Comparison of ENCODE assay signal across 28 mouse cellular contexts in the genomic region with DNA sequence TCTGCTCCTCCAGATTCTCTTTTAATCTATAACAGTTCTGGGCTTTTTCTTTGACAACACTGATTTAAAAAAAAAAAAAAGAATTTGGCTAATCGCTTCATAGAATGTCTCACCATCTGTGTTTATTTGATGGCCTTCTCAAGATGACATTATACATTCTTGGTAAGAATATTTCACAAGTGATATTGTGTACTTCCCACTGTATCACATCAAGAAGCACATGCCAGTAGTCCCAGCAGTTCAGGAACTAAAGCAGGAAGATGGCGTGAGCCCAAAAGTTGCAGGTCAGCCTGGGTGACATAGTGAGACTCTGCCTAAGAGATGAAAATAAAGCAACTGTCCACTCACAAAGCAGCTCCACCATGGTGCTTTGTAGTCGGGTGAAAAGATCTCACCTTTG. TPM values are rescaled to one million over a fixed set of nuclear protein-coding genes. Genes with fewer than 3 reads are reported as not detected.
DNase-seq lines count a peak whose midpoint lies in the region; ATAC-seq and TF ChIP-seq lines count a peak whose summit lies in the region.
"Had no signal": no experiment of that assay in that cellular context is flagged by ENCODE, and none has a peak within 500 bp of the region (broad histone marks: within the 10 kb centered on the region; RNA-seq: fewer than 3 reads in every experiment).

No protein-coding gene starts in this region.

- no peaks in the 10 kb centered on the region for H3K4me1 ChIP-seq in forebrain, postnatal 0 days (ENCODE audit: insufficient read depth)
- H3K4me1 ChIP-seq in forebrain, embryonic 15.5 days: no peaks in the 10 kb centered on the region
- peaks cover 5% of the 10 kb centered on the region; the same call in 1 of the 2 replicates for H3K4me1 ChIP-seq in lung, embryonic 16.5 days (replicated peaks; ENCODE audit: control insufficient read depth, insufficient read depth, low read length)
- H3K4me1 ChIP-seq in thymus, adult 2 months (replicated peaks; ENCODE audit: control insufficient read depth, insufficient read depth, low read length): no peaks in the 10 kb centered on the region
- H3K4me1 ChIP-seq: embryonic facial prominence, embryonic 12.5 days; heart, embryonic 13.5 days; intestine, embryonic 15.5 days; limb, embryonic 10.5 days; limb, embryonic 15.5 days; liver, embryonic 15.5 days; midbrain, embryonic 10.5 days; midbrain, embryonic 15.5 days; neural tube, embryonic 15.5 days had no signal

- no peak overlapping the region for H3K4me2 ChIP-seq in forebrain, postnatal 0 days (ENCODE audit: low read depth)
- H3K4me2 ChIP-seq in forebrain, embryonic 15.5 days (replicated peaks): no peak overlapping the region
- H3K4me2 ChIP-seq in lung, embryonic 16.5 days (ENCODE audit: low read depth, low read length): no peak overlapping the region
- H3K4me2 ChIP-seq: embryonic facial prominence, embryonic 12.5 days; heart, embryonic 13.5 days; intestine, embryonic 15.5 days; limb, embryonic 15.5 days; liver, embryonic 15.5 days; midbrain, embryonic 15.5 days; neural tube, embryonic 15.5 days had no signal

- WGBS in forebrain, postnatal 0 days: 76% methylated on average over 3 of the region's 3 CpGs
- 76% methylated on average over 3 of the region's 3 CpGs for WGBS in forebrain, embryonic 15.5 days
- WGBS in lung, embryonic 16.5 days: 48% methylated on average over 3 of the region's 3 CpGs
- WGBS in thymus, adult 2 months: 88% methylated on average over 3 of the region's 3 CpGs

- no peak overlapping the region for H3K4me3 ChIP-seq in forebrain, postnatal 0 days (ENCODE audit: low read depth, low read length)
- no peak overlapping the region for H3K4me3 ChIP-seq in forebrain, embryonic 15.5 days
- H3K4me3 ChIP-seq in lung, embryonic 16.5 days (ENCODE audit: low read length): no peak overlapping the region
- H3K4me3 ChIP-seq in layer of hippocampus, adult 2 months: no peak overlapping the region
- no peak overlapping the region for H3K4me3 ChIP-seq in thymus, adult 2 months (ENCODE audit: control insufficient read depth, insufficient read depth, low read length)
- H3K4me3 ChIP-seq: embryonic facial prominence, embryonic 12.5 days; heart, embryonic 13.5 days; intestine, embryonic 15.5 days; limb, embryonic 10.5 days; limb, embryonic 15.5 days; liver, embryonic 15.5 days; midbrain, embryonic 10.5 days; midbrain, embryonic 15.5 days; neural tube, embryonic 15.5 days had no signal

- no peaks in the 10 kb centered on the region for H3K9me3 ChIP-seq in forebrain, postnatal 0 days (ENCODE audit: low read length)
- H3K9me3 ChIP-seq in forebrain, embryonic 15.5 days: no peaks in the 10 kb centered on the region
- H3K9me3 ChIP-seq in lung, embryonic 16.5 days (ENCODE audit: control insufficient read depth, low read length): no peaks in the 10 kb centered on the region
- H3K9me3 ChIP-seq: embryonic facial prominence, embryonic 12.5 days; heart, embryonic 13.5 days; intestine, embryonic 15.5 days; limb, embryonic 10.5 days; limb, embryonic 15.5 days; liver, embryonic 15.5 days; midbrain, embryonic 10.5 days; midbrain, embryonic 15.5 days; neural tube, embryonic 15.5 days had no signal

- H3K36me3 ChIP-seq in forebrain, postnatal 0 days (ENCODE audit: insufficient read depth): no peaks in the 10 kb centered on the region
- no peaks in the 10 kb centered on the region for H3K36me3 ChIP-seq in forebrain, embryonic 15.5 days
- no peaks in the 10 kb centered on the region for H3K36me3 ChIP-seq in lung, embryonic 16.5 days (ENCODE audit: control insufficient read depth, insufficient read depth, low read length)
- H3K36me3 ChIP-seq in thymus, adult 2 months (ENCODE audit: control insufficient read depth, insufficient read depth, low read length): no peaks in the 10 kb centered on the region
- H3K36me3 ChIP-seq: embryonic facial prominence, embryonic 12.5 days; heart, embryonic 13.5 days; intestine, embryonic 15.5 days; limb, embryonic 10.5 days; limb, embryonic 15.5 days; liver, embryonic 15.5 days; midbrain, embryonic 10.5 days; midbrain, embryonic 15.5 days; neural tube, embryonic 15.5 days had no signal

- no peaks in the 10 kb centered on the region for H3K27me3 ChIP-seq in forebrain, postnatal 0 days (ENCODE audit: insufficient read depth, low read length)
- H3K27me3 ChIP-seq in forebrain, embryonic 15.5 days: no peaks in the 10 kb centered on the region
- no peaks in the 10 kb centered on the region for H3K27me3 ChIP-seq in lung, embryonic 16.5 days (ENCODE audit: control insufficient read depth, insufficient read depth, low read depth, low read length)
- no peaks in the 10 kb centered on the region for H3K27me3 ChIP-seq in thymus, adult 2 months (ENCODE audit: control insufficient read depth, insufficient read depth, low read length)
- H3K27me3 ChIP-seq: embryonic facial prominence, embryonic 12.5 days; heart, embryonic 13.5 days; intestine, embryonic 15.5 days; limb, embryonic 15.5 days; liver, embryonic 15.5 days; midbrain, embryonic 15.5 days; neural tube, embryonic 15.5 days; Patski had no signal

- ATAC-seq in forebrain, postnatal 0 days: peak; percentile 20; the same call in 1 of the 2 replicates
- no peak for ATAC-seq in forebrain, embryonic 15.5 days (replicated peaks)
- peak; percentile 91 for ATAC-seq in lung, embryonic 16.5 days (ENCODE audit: low read depth)
- ATAC-seq: forebrain, embryonic 14.5 days; hindbrain, postnatal 0 days; intestine, embryonic 15.5 days; midbrain, embryonic 15.5 days; Patski had no signal

- no peak for TF ChIP-seq POLR2A in thymus, adult 2 months (IDR thresholded peaks at IDR 0.05; ENCODE audit: control insufficient read depth, extremely low read depth, insufficient read depth, low read length, poor library complexity)

- H3K9ac ChIP-seq in forebrain, postnatal 0 days: no peak overlapping the region
- no peak overlapping the region for H3K9ac ChIP-seq in forebrain, embryonic 15.5 days (replicated peaks)
- no peak overlapping the region for H3K9ac ChIP-seq in lung, embryonic 16.5 days (ENCODE audit: low read length)
- H3K9ac ChIP-seq: embryonic facial prominence, embryonic 12.5 days; heart, embryonic 13.5 days; intestine, embryonic 15.5 days; limb, embryonic 15.5 days; liver, embryonic 15.5 days; midbrain, embryonic 15.5 days; neural tube, embryonic 15.5 days had no signal

- no peak overlapping the region for H3K27ac ChIP-seq in forebrain, postnatal 0 days (ENCODE audit: low read depth, low read length)
- H3K27ac ChIP-seq in forebrain, embryonic 15.5 days (replicated peaks): no peak overlapping the region
- no peak overlapping the region for H3K27ac ChIP-seq in lung, embryonic 16.5 days (ENCODE audit: low read length)
- no peak overlapping the region for H3K27ac ChIP-seq in layer of hippocampus, adult 2 months
- H3K27ac ChIP-seq in thymus, adult 2 months (ENCODE audit: control insufficient read depth, insufficient read depth, low read length): no peak overlapping the region
- H3K27ac ChIP-seq: embryonic facial prominence, embryonic 12.5 days; heart, embryonic 13.5 days; hindbrain, postnatal 0 days; intestine, embryonic 15.5 days; kidney, postnatal 0 days; limb, embryonic 10.5 days; limb, embryonic 15.5 days; liver, embryonic 15.5 days; midbrain, embryonic 10.5 days; midbrain, embryonic 15.5 days; neural tube, embryonic 15.5 days had no signal

- TF ChIP-seq CTCF in forebrain, postnatal 0 days (IDR thresholded peaks at IDR 0.05; ENCODE audit: low read depth): no peak
- no peak for TF ChIP-seq CTCF in layer of hippocampus, adult 2 months (conservative IDR thresholded peaks at IDR 0.05)
- TF ChIP-seq CTCF in thymus, adult 2 months (IDR thresholded peaks at IDR 0.05; ENCODE audit: borderline replicate concordance, control insufficient read depth, extremely low read depth, insufficient read depth, low read length, poor library complexity): no peak

- DNase-seq in forebrain, postnatal 0 days: no peak
- peak; percentile 48 for DNase-seq in adipocyte (ENCODE audit: low spot score)
- peak; percentile 73 for DNase-seq in lung, postnatal 36 days
- DNase-seq in layer of hippocampus, adult 2 months (ENCODE audit: low spot score in 2 of 2): no peak
- DNase-seq in thymus, adult 2 months: no peak
- DNase-seq: cerebellum, adult 11-12 months; cerebellum, adult 9-11 months; embryo, embryonic 11 days; heart, postnatal 10 days; kidney, adult 8-10 months; layer of hippocampus, adult 9-11 months; spleen, adult 18-20 months; thymus, postnatal 25 days had no signal

RNA-seq across cellular contexts. Expression of gene Cdkn2c, which starts 25.5 kb away (rescaled TPM):
- total RNA-seq in forebrain, postnatal 0 days (2014; rRNA removed): 10.8 and 13.4 TPM in 2 replicates
- polyA plus RNA-seq in forebrain, postnatal 0 days (2015; fragmentation: Nextera tagmentation; extraction: Ambion mirVana): 5.6 and 6.4 TPM in 2 replicates
- polyA plus RNA-seq in forebrain, embryonic 15.5 days (2015; fragmentation: Nextera tagmentation; extraction: Ambion mirVana): 14.3 and 15.3 TPM in 2 replicates
- polyA plus RNA-seq in lung, embryonic 16.5 days (2015; fragmentation: Nextera tagmentation; extraction: Ambion mirVana): 15.6 and 16.0 TPM in 2 replicates
- 1 to 10 TPM; 3.0 to 4.0 TPM for total RNA-seq in layer of hippocampus, adult 2 months (2021)
- polyA plus RNA-seq in thymus, adult 2 months (2012; rRNA removed): 35.4 and 58.6 TPM in 2 replicates

RNA-seq across cellular contexts. Expression of gene Faf1, which starts 34.9 kb away (rescaled TPM):
- 54.2 and 55.2 TPM in 2 replicates for total RNA-seq in forebrain, postnatal 0 days (2014; rRNA removed)
- polyA plus RNA-seq in forebrain, postnatal 0 days (2015; fragmentation: Nextera tagmentation; extraction: Ambion mirVana): 28.0 and 33.3 TPM in 2 replicates
- 29.0 and 31.3 TPM in 2 replicates for polyA plus RNA-seq in forebrain, embryonic 15.5 days (2015; fragmentation: Nextera tagmentation; extraction: Ambion mirVana)
- 17.5 and 20.9 TPM in 2 replicates for polyA plus RNA-seq in lung, embryonic 16.5 days (2015; fragmentation: Nextera tagmentation; extraction: Ambion mirVana)
- 10 to 100 TPM; 26.8 to 27.6 TPM for total RNA-seq in layer of hippocampus, adult 2 months (2021)
- 11.1 and 16.0 TPM in 2 replicates for polyA plus RNA-seq in thymus, adult 2 months (2012; rRNA removed)

Comparison
In these comparisons a context has a peak if more than half of its experiments do, and no peak if none do; other contexts are left out.
1. DNase-seq: peak in adipocyte (single experiment) and lung, postnatal 36 days (single experiment); none in forebrain, postnatal 0 days (single experiment), layer of hippocampus, adult 2 months (0 of 2) and thymus, adult 2 months (single experiment).